Mouse (Mus musculus) thymus, adult 2 months (tissue): ENCODE results near the gene Pdss2.

Experiments used
- CTCF ChIP-seq: fragments of 200-500 bp; IDR thresholded peaks from 2 replicates; pipeline ENCODE4 v1.5.1; 2012; ENCODE audit warnings: mild to moderate bottlenecking, control low read depth, low read length, moderate library complexity, borderline replicate concordance; ENCODE audit not compliant: control insufficient read depth, poor library complexity, insufficient read depth; ENCODE audit errors: extremely low read depth
- POLR2A ChIP-seq: fragments of 200-500 bp; IDR thresholded peaks from 2 replicates; pipeline ENCODE4 v1.6.1; 2012; ENCODE audit warnings: mild to moderate bottlenecking, low read length, control low read depth, moderate library complexity; ENCODE audit not compliant: control insufficient read depth, poor library complexity, insufficient read depth; ENCODE audit errors: extremely low read depth

DNA sequence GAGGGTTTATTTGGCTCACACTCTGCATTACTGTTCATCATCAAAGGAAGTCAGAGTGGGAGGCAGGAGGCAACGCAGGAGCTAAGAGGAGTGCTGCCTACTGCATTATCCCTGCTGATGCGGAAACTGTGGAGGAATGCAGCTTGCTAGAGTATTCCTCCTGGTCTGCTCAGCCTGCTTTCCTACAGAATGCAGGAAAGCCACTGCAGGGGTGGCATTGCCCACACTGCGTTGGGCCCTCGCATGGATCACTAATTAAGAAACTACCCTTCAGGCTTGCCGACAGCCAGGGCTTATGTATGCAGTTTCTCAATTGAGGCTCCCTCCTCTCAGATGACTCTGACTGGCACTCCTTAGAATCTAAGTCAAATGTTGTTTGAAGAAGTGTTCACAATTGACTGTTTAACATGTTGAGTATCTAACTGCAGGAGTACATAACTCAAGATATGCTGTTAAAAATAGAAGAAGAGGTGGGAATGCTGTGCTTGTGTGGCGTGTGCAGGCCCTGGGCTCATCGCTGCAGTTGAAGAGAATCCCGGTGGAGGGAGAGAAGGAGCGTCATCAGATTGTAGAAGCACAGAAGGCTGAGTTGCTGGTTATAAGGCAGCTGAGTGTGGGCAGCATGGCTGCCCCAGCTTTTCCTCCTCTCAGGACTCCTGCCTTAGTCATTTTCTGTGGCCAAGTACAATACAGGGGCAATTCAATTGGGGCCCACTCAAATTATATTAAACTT, 101.3 kb downstream of the Pdss2 start:
- no peak for TF ChIP-seq CTCF
- no peak for TF ChIP-seq POLR2A
